Mouse (Mus musculus) left cerebral cortex, adult 2 months (tissue): ENCODE results near the gene Bcas3. TPM values are rescaled to one million over a fixed set of nuclear protein-coding genes. Genes with fewer than 3 reads are reported as not detected.
A peak's percentile ranks its signal among the peaks of the same experiment; 100 is the strongest.
"Not testable (repeated sequence)": the region's sequence is repeated elsewhere in the genome, so short reads cannot be mapped to it uniquely, and the experiment has no call there.

ENCODE experiments used
- DNase-seq, 2 experiments: peaks; one replicate each; pipeline ENCODE4 v3.0.0; 2021 to 2022; ENCODE audit warnings: low spot score in 2 of 2, mixed read lengths in 1 of 2; ENCODE audit errors: extremely low spot score in 1 of 2
- H3K27ac ChIP-seq: fragments of 200-600 bp; 2 replicates; pipeline ENCODE4 v1.8.1; 2022
- H3K4me3 ChIP-seq: fragments of 200-600 bp; 2 replicates; pipeline ENCODE4 v1.8.1; 2022
- CTCF ChIP-seq: fragments of 200-600 bp; IDR thresholded peaks from 2 replicates; pipeline ENCODE4 v1.8.1; 2022; ENCODE audit warnings: antibody characterized with exemption, mild to moderate bottlenecking, moderate library complexity
- intact Hi-C: fragments of 180-260 bp; cut with DNase I; formaldehyde crosslinking; loops from one replicate; pipeline ENCODE4 v1.15.1; 2025
- total RNA-seq, 2 experiments: library from RNA; stranded (reverse); gene quantifications; 2 replicates each; pipeline ENCODE4 v1.2.3; 2021

Bcas3 gene
- total RNA-seq, 2 experiments from 2014 or later, result 69.1 to 73.0 TPM

DNA sequence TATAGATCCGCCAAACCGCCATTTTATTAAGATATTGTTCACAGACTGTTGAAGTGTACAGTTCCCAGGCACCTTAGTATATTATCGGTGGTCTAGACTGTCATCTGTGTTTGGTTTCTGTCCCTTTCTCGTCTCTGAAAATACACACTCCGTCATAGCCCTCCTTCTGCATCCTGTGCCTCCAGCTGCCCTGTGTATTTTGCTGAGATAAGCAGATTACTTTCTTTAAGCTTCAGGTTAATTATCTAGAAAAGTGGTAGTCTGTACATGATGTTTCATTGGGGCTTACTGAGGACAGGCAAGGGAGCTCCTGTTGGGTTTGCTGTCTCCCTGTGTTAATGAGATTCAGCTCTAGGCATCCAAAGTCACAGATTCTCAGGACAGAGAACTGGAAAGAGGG lies 146.6 kb downstream of the Bcas3 start:
- no peak for TF ChIP-seq CTCF
- Histone ChIP-seq H3K4me3 (no peak overlapping the region), H3K27ac (no peak overlapping the region)
- DNase-seq, result no peak
- intact Hi-C loops, result no loop called here

DNA sequence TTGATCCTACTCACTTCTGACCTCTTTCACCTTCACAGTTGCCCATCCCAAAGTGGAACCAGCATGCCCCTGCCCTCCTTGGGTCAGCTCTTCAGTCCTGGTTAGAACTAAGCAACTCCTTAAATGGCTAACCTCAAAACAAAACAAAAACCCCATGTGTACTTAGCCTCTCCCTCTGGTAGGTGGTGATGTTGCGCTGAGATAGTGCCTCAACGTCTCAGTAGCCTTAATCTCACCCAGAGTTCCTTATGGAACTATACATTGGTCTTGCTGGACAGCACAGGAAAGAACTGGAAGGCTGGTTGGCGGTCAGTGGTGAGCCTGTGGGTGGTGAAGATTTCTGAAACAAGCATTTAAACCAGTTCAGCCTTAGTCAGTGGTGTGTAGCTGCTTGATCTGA lies 149.1 kb downstream of the Bcas3 start:
- Histone ChIP-seq H3K27ac (no peak overlapping the region), H3K4me3 (no peak overlapping the region)
- no peak for DNase-seq
- TF ChIP-seq CTCF, result no peak
- intact Hi-C loops, result no loop called here

DNA sequence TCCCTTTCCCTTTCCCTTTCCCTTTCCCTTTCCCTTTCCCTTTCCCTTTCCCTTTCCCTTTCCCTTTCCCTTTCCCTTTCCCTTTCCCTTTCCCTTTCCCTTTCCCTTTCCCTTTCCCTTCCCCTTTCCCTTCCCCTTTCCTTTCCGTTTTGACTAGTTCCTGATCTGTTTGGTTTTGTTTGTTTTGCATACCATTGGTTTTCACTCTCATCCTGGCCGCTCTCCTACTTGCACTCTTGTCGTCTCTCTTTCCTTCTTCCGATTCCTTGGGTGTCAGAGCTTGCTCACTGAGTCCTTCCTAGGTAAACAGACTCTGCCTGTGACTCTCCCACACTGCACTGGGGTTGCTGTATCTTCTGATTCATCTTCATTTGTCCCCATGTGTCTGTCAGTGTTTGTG lies 151.8 kb downstream of the Bcas3 start:
- H3K27ac ChIP-seq, intact Hi-C loops, H3K4me3 ChIP-seq: not testable (repeated sequence)

DNA sequence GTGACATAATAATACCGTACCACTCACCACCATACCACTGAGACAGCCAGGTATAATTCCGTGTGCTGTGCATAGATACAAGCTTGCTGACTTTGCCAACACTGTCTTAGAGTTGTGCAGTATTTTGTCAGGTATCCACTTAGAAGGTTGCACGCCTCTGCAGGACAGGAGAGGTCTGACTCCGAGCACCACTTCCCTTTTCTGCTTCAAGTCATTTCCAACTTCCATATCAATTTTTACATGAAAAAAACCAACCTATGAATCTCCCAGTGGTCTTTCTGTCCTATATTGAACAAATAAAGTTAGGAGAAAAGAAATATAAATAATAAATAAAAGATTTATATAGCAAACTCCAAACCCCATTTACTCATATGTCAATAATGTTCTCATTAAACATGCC lies 152.8 kb downstream of the Bcas3 start:
- Histone ChIP-seq H3K27ac (no peak overlapping the region), H3K4me3 (no peak overlapping the region)
- TF ChIP-seq CTCF, result no peak
- intact Hi-C loops, result no loop called here
- no peak for DNase-seq

More for the DNA sequence above, 151.8 kb downstream of the Bcas3 start:
- DNase-seq, result not testable (repeated sequence)

DNA sequence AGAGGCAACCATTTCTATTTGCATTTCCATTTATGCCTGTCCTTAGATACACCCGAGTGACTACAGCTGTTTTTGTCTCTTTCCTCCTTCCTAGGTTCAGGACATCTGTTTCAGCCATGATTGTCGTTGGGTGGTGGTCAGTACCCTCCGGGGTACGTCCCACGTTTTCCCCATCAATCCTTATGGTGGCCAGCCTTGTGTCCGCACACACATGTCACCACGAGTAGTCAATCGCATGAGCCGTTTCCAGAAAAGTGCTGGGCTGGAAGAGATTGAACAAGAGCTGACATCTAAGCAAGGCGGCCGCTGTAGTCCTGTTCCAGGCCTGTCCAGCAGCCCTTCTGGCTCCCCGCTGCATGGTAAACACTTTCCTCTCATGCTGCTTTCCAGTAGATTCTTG lies 156.4 kb downstream of the Bcas3 start:
- intact Hi-C loops, result no loop called here
- no peak for DNase-seq
- TF ChIP-seq CTCF, result no peak
- no peak overlapping the region for H3K4me3 ChIP-seq
- no peak overlapping the region for H3K27ac ChIP-seq

DNA sequence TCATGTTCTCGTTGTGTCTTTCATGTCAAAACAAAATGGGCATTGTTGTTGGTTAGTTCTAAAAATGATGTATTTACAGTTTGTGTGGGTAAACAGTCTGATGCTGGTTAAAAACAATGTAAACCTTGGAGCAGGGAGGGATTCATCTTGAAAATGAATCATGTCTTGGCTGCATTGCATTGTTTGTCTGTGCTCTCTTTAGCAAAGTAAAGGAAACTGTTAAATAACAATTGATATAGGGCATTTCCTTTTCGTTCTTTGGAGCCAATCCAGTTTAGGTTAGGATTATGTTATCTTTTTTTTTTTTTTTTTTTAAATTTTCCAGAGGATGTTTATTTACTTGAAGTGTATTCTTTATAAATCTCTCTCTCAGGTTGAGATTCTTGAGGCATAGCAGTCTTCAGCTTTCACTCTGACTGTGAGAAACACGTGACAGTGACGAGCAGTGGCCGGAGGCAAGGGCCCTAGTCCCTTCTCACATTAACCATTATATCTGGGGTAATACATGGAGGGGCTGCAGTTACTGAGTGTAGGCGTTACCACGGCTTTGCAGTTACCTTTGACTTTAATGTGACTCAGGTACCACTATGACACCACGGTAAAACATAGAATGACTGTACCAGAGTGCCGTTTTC lies 158.4 kb downstream of the Bcas3 start:
- DNase-seq, result no peak
- H3K4me3 ChIP-seq, result no peak overlapping the region
- TF ChIP-seq CTCF, result no peak
- intact Hi-C loops, result no loop called here
- no peak overlapping the region for H3K27ac ChIP-seq

DNA sequence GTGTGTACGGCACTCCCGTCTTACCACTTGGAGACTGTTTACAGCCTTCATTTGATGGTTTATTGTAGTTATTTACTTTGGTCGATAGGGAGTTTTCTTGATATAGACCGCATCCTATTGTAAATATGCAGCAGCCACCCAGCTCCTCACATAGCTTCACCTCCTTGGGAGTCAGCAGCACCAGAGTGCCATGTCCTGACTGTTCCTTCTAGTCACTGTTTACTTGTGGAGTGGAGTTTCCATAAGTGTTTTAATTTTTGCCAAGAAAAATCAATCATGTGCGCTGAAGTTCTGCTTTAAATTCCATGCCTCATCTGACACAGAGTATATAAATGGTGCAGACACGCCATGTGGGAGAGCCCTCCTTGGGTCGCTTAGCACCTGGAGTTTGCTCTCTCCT lies 163.8 kb downstream of the Bcas3 start:
- TF ChIP-seq CTCF, result no peak
- no peak overlapping the region for H3K27ac ChIP-seq
- no peak overlapping the region for H3K4me3 ChIP-seq
- intact Hi-C loops, result loop anchor here (5.0 kb wide), 1 partner anchor 326 kb away; no protein-coding TSS in a partner anchor
- DNase-seq, result no peak

DNA sequence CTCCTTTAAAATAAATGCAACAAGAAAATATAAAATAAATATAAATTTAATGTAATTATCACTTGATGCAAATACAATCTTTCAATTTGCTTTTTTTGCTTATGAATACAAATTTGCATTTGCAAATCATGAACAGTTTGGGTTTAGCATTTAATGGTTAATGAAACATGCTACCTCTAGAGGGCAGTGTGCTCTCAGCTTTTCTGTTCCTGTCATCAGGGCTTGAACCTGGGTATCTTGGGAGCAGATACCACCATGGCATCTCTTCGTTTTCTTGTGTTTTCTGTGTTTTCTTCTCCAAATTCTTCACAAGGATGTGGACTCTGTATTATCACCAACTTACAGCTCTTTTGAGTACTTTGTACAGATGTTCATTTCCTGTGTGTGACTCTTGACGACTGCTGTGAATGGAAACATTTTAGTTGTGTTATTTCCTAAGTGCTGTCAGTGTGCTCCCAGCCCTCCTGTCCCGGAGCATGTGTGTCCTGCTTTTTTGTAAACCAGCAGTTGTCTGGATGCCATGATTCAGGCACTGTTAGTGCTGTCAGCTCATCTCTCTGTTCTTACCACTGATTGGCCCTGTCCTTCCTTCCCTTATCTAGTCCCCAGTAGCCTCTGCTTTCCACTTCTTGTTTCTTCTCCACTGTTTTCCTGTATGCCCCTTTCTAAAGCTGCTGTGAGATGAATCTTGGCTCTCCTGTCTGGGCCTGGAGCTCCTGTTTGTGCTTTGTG lies 165.2 kb downstream of the Bcas3 start:
- intact Hi-C loops, result loop anchor here (1.0 to 5.0 kb wide), 2 partner anchors 305 to 324 kb away; no protein-coding TSS in a partner anchor
- no peak for DNase-seq

DNA sequence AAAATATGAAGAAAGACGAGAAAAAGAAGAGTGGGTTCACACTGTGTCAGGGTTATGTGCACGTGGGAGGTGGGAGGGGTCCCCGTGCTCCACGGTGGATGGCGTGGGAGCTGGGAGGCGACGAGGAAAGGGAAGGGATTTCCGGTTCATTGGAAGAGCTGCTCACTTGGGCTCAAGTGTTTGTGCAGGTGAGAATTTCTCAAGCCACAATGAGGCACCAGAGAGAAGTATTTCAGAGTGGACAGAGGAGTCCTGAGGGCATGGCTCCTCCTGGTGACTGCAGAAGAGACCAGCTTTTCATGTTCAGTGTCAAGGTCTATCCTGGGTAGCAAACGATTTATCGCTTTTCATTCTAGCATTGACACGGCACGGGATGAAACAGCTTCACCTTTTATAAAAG lies 167.3 kb downstream of the Bcas3 start:
- TF ChIP-seq CTCF, result no peak
- H3K4me3 ChIP-seq, result no peak overlapping the region
- no peak for DNase-seq
- no peak overlapping the region for H3K27ac ChIP-seq
- intact Hi-C loops, result no loop called here

More for the DNA sequence above, 165.2 kb downstream of the Bcas3 start:
- peak; percentile 90 for TF ChIP-seq CTCF
- Histone ChIP-seq H3K27ac (no peak overlapping the region), H3K4me3 (no peak overlapping the region)

DNA sequence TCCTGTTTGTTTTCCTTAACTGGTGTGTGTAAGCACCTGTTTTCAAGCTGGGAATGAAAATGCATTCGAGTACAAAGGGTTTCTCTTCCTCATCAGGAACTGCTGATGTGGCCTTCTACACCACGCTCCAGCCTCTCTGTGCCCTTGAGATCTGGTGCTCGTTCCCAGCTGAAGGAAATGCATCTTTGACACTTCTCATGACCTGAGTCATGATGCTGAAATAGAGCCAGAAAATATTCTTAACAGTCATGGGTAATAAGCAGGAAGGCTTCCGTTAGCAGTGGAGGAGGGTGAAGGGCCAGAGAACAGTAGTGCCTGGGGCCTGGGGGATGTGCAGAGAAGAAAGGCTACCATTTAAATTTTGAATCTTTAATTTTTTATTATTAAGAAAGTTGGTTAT lies 168.0 kb downstream of the Bcas3 start:
- TF ChIP-seq CTCF, result no peak
- intact Hi-C loops, result no loop called here
- DNase-seq, result no peak

DNA sequence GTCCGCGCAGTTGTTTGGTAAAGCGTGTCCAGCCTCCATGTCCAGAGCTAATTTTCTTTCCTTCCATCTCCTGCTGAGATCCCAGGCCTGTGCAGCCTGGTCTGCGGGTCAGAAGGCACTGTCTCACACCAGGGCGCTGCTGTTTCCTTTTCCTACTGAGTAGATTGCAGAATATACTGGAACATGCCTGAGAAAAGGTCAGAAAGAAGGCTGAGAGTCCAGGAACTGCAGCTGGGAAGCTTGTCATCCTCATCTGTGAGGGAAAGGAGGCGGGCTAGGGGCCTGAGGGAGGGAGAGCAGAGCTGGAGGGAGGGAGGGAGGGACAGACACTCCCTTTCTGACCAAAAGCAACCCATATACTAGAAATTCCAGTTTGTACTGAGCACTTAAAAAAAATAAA lies 170.7 kb downstream of the Bcas3 start:
- intact Hi-C loops, result no loop called here
- peak overlapping the region; percentile 19; the same call in 1 of the 2 replicates for H3K27ac ChIP-seq
- TF ChIP-seq CTCF, result no peak

More for the DNA sequence above, 168.0 kb downstream of the Bcas3 start:
- Histone ChIP-seq H3K27ac (no peak overlapping the region), H3K4me3 (no peak overlapping the region)

DNA sequence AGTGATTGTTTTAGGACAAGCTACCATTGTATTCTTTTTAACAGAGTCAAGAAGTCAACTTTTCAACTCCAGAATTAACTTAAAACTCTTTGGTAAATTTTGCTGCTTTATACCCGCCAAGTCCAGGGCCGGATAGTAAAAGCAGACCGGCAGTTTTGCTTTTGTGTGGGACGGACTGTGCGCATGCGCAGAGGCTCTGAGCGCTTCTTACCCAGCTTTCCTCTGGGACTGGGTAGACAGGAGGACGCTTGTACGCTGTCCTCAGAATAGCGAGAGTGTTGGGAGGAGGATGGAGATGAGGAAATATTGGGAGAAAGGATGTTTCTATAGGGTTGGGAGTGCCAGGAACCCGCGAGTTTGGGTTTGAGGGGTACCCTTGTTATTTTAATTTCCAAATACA lies 171.2 kb downstream of the Bcas3 start:
- DNase-seq, result peak; percentile 66 to 74
- Histone ChIP-seq H3K27ac (peak overlapping the region; percentile 19; the same call in 1 of the 2 replicates), H3K4me3 (peak overlapping the region; percentile 39)
- no peak for TF ChIP-seq CTCF
- intact Hi-C loops, result no loop called here

More for the DNA sequence above, 170.7 kb downstream of the Bcas3 start:
- no peak overlapping the region; the same call in 1 of the 2 replicates for H3K4me3 ChIP-seq
- DNase-seq, result no peak
